Mouse (Mus musculus): ENCODE measurements around the gene Tmem200a. TPM values are rescaled to one million over a fixed set of nuclear protein-coding genes. Genes with fewer than 3 reads are reported as not detected.

The Tmem200a gene
- polyA plus RNA-seq, 1 experiment from 2014 or later: 25.2 TPM

- Histone ChIP-seq H3K27ac (no peak overlapping the region), H3K27me3 (no peaks in the 10 kb centered on the region), H3K36me3 (no peaks in the 10 kb centered on the region), H3K4me2 (replicated peaks) (no peak overlapping the region), H3K4me3 (no peak overlapping the region), H3K9me3 (replicated peaks) (no peaks in the 10 kb centered on the region), H3K4me1 (no peaks in the 10 kb centered on the region), H3K9ac (no peak overlapping the region)
- WGBS: 91% methylated on average over 3 of the region's 3 CpGs
- ATAC-seq (ENCODE audit: low FRiP score): no peak
Observed at GRCm38 (mm10) chr10:26059662-26060307, 19.1 kb downstream of the Tmem200a start.

GRCm38 (mm10) chr10:26051177-26051576 lies 27.7 kb downstream of the Tmem200a start:
- Histone ChIP-seq H3K4me1 (no peaks in the 10 kb centered on the region), H3K27me3 (no peaks in the 10 kb centered on the region), H3K4me3 (no peak overlapping the region), H3K36me3 (no peaks in the 10 kb centered on the region), H3K4me2 (replicated peaks) (no peak overlapping the region), H3K27ac (no peak overlapping the region), H3K9me3 (replicated peaks) (no peaks in the 10 kb centered on the region), H3K9ac (no peak overlapping the region)
- no peak for ATAC-seq (ENCODE audit: low FRiP score)
- WGBS: 91% methylated on average over 2 of the region's 2 CpGs

GRCm38 (mm10) chr10:26034931-26035330 lies 43.9 kb downstream of the Tmem200a start:
- Histone ChIP-seq H3K27ac (no peak overlapping the region), H3K4me1 (no peaks in the 10 kb centered on the region), H3K9ac (no peak overlapping the region), H3K9me3 (replicated peaks) (no peaks in the 10 kb centered on the region), H3K27me3 (no peaks in the 10 kb centered on the region), H3K4me3 (no peak overlapping the region), H3K36me3 (no peaks in the 10 kb centered on the region), H3K4me2 (replicated peaks) (no peak overlapping the region)
- no peak for ATAC-seq (ENCODE audit: low FRiP score)
- 85% methylated on average over 5 of the region's 5 CpGs for WGBS

- Histone ChIP-seq H3K36me3 (no peaks in the 10 kb centered on the region), H3K9ac (no peak overlapping the region), H3K4me3 (no peak overlapping the region), H3K27ac (no peak overlapping the region), H3K9me3 (replicated peaks) (no peaks in the 10 kb centered on the region), H3K4me2 (replicated peaks) (no peak overlapping the region), H3K4me1 (no peaks in the 10 kb centered on the region), H3K27me3 (no peaks in the 10 kb centered on the region)
- ATAC-seq (ENCODE audit: low FRiP score): no peak
- WGBS: 78% methylated on average over 3 of the region's 3 CpGs
Observed at GRCm38 (mm10) chr10:26018740-26019139, 60.1 kb downstream of the Tmem200a start.

GRCm38 (mm10) chr10:26014298-26014697 lies 64.6 kb downstream of the Tmem200a start:
- no peak overlapping the region for H3K27ac ChIP-seq
- no peak overlapping the region for H3K9ac ChIP-seq
- H3K4me1 ChIP-seq: no peaks in the 10 kb centered on the region
- H3K4me3 ChIP-seq: no peak overlapping the region
- H3K9me3 ChIP-seq (replicated peaks): no peaks in the 10 kb centered on the region
- no peak for ATAC-seq (ENCODE audit: low FRiP score)
- no peaks in the 10 kb centered on the region for H3K36me3 ChIP-seq
- no peak overlapping the region for H3K4me2 ChIP-seq (replicated peaks)
- no peaks in the 10 kb centered on the region for H3K27me3 ChIP-seq
- WGBS: 59% methylated on average over 1 of the region's 1 CpGs

- no peaks in the 10 kb centered on the region for H3K9me3 ChIP-seq (replicated peaks)
- H3K36me3 ChIP-seq: no peaks in the 10 kb centered on the region
- no peak overlapping the region for H3K4me2 ChIP-seq (replicated peaks)
- H3K9ac ChIP-seq: no peak overlapping the region
- H3K4me1 ChIP-seq: no peaks in the 10 kb centered on the region
- WGBS: 79% methylated on average over 5 of the region's 5 CpGs
- no peak overlapping the region for H3K27ac ChIP-seq
- no peak for ATAC-seq (ENCODE audit: low FRiP score)
- H3K27me3 ChIP-seq: no peaks in the 10 kb centered on the region
- no peak overlapping the region for H3K4me3 ChIP-seq
Observed at GRCm38 (mm10) chr10:26008948-26009347, 69.9 kb downstream of the Tmem200a start.

- no peaks in the 10 kb centered on the region for H3K27me3 ChIP-seq
- no peaks in the 10 kb centered on the region for H3K9me3 ChIP-seq (replicated peaks)
- no peak overlapping the region for H3K27ac ChIP-seq
- no peak overlapping the region for H3K4me2 ChIP-seq (replicated peaks)
- no peak overlapping the region for H3K9ac ChIP-seq
- H3K4me3 ChIP-seq: no peak overlapping the region
- no peaks in the 10 kb centered on the region for H3K4me1 ChIP-seq
- WGBS: 90% methylated on average over 6 of the region's 6 CpGs
- no peak for ATAC-seq (ENCODE audit: low FRiP score)
- H3K36me3 ChIP-seq: no peaks in the 10 kb centered on the region
Observed at GRCm38 (mm10) chr10:26005471-26005870, 73.4 kb downstream of the Tmem200a start.

- no peaks in the 10 kb centered on the region for H3K36me3 ChIP-seq
- no peak overlapping the region for H3K27ac ChIP-seq
- H3K9ac ChIP-seq: no peak overlapping the region
- no peaks in the 10 kb centered on the region for H3K9me3 ChIP-seq (replicated peaks)
- no peak overlapping the region for H3K4me2 ChIP-seq (replicated peaks)
- WGBS: 88% methylated on average over 2 of the region's 2 CpGs
- no peaks in the 10 kb centered on the region for H3K4me1 ChIP-seq
- H3K4me3 ChIP-seq: no peak overlapping the region
- no peaks in the 10 kb centered on the region for H3K27me3 ChIP-seq
- ATAC-seq (ENCODE audit: low FRiP score): no peak
Observed at GRCm38 (mm10) chr10:26000893-26001292, 78.0 kb downstream of the Tmem200a start.

- no peak overlapping the region for H3K4me2 ChIP-seq (replicated peaks)
- no peak overlapping the region for H3K9ac ChIP-seq
- H3K27ac ChIP-seq: no peak overlapping the region
- no peaks in the 10 kb centered on the region for H3K9me3 ChIP-seq (replicated peaks)
- no peaks in the 10 kb centered on the region for H3K36me3 ChIP-seq
- no peaks in the 10 kb centered on the region for H3K4me1 ChIP-seq
- H3K4me3 ChIP-seq: no peak overlapping the region
- H3K27me3 ChIP-seq: no peaks in the 10 kb centered on the region
- ATAC-seq (ENCODE audit: low FRiP score): no peak
- whole genome bisulfite sequencing: 73% methylated on average over 5 of the region's 5 CpGs
Observed at GRCm38 (mm10) chr10:25999291-25999930, 79.4 kb downstream of the Tmem200a start.

GRCm38 (mm10) chr10:25984056-25984455 lies 94.8 kb downstream of the Tmem200a start:
- Histone ChIP-seq H3K27me3 (no peaks in the 10 kb centered on the region), H3K9ac (no peak overlapping the region), H3K4me3 (no peak overlapping the region), H3K9me3 (replicated peaks) (no peaks in the 10 kb centered on the region), H3K36me3 (no peaks in the 10 kb centered on the region), H3K4me1 (no peaks in the 10 kb centered on the region), H3K27ac (no peak overlapping the region), H3K4me2 (replicated peaks) (no peak overlapping the region)
- WGBS: 52% methylated on average over 2 of the region's 2 CpGs
- no peak for ATAC-seq (ENCODE audit: low FRiP score)

- H3K9ac ChIP-seq: no peak overlapping the region
- H3K27me3 ChIP-seq: no peaks in the 10 kb centered on the region
- no peak for ATAC-seq (ENCODE audit: low FRiP score)
- H3K36me3 ChIP-seq: no peaks in the 10 kb centered on the region
- H3K4me2 ChIP-seq (replicated peaks): no peak overlapping the region
- H3K27ac ChIP-seq: no peak overlapping the region
- WGBS: 90% methylated on average over 1 of the region's 1 CpGs
- H3K9me3 ChIP-seq (replicated peaks): no peaks in the 10 kb centered on the region
- no peak overlapping the region for H3K4me3 ChIP-seq
- no peaks in the 10 kb centered on the region for H3K4me1 ChIP-seq
Observed at GRCm38 (mm10) chr10:25982617-25983016, 96.2 kb downstream of the Tmem200a start.

- no peak overlapping the region for H3K4me2 ChIP-seq (replicated peaks)
- H3K4me1 ChIP-seq: peaks cover 4% of the 10 kb centered on the region; the same call in 1 of the 2 replicates
- no peak for ATAC-seq (ENCODE audit: low FRiP score)
- H3K9me3 ChIP-seq (replicated peaks): no peaks in the 10 kb centered on the region
- H3K4me3 ChIP-seq: no peak overlapping the region
- H3K36me3 ChIP-seq: no peaks in the 10 kb centered on the region
- WGBS: 66% methylated on average over 4 of the region's 4 CpGs
- H3K9ac ChIP-seq: no peak overlapping the region
- H3K27ac ChIP-seq: no peak overlapping the region
- no peaks in the 10 kb centered on the region for H3K27me3 ChIP-seq
Observed at GRCm38 (mm10) chr10:25962863-25963262, 116.0 kb downstream of the Tmem200a start.

- no peak for ATAC-seq (ENCODE audit: low FRiP score)
- Histone ChIP-seq H3K4me3 (no peak overlapping the region), H3K9me3 (replicated peaks) (no peaks in the 10 kb centered on the region), H3K4me1 (peaks cover 4% of the 10 kb centered on the region; the same call in 1 of the 2 replicates), H3K27me3 (no peaks in the 10 kb centered on the region), H3K9ac (no peak overlapping the region), H3K27ac (no peak overlapping the region), H3K36me3 (no peaks in the 10 kb centered on the region), H3K4me2 (replicated peaks) (no peak overlapping the region)
- WGBS: 84% methylated on average over 2 of the region's 2 CpGs
Observed at GRCm38 (mm10) chr10:25961066-25961465, 117.8 kb downstream of the Tmem200a start.

Measured in hindbrain, embryonic 12.5 days (tissue).